9 mouse cellular contexts compared by ENCODE assay signal in genomic region chr6:65079139-65079538, GRCm38 (mm10). TPM values are rescaled to one million over a fixed set of nuclear protein-coding genes. Genes with fewer than 3 reads are reported as not detected.
A peak's percentile ranks its signal among the peaks of the same experiment; 100 is the strongest.
DNase-seq lines count a peak whose midpoint lies in the region; ATAC-seq and TF ChIP-seq lines count a peak whose summit lies in the region.
"Had no signal": no experiment of that assay in that cellular context is flagged by ENCODE, and none has a peak within 500 bp of the region (broad histone marks: within the 10 kb centered on the region; RNA-seq: fewer than 3 reads in every experiment).

No protein-coding gene starts in this region.

- peaks cover 58% of the 10 kb centered on the region for H3K36me3 ChIP-seq in forebrain, embryonic 14.5 days (ENCODE audit: control insufficient read depth, insufficient read depth, low read length)
- peaks cover 6% of the 10 kb centered on the region for H3K36me3 ChIP-seq in forebrain, embryonic 11.5 days (ENCODE audit: control insufficient read depth, insufficient read depth, low read length)
- peaks cover 59% of the 10 kb centered on the region for H3K36me3 ChIP-seq in lung, embryonic 14.5 days (ENCODE audit: insufficient read depth)

- H3K4me1 ChIP-seq in forebrain, embryonic 14.5 days (ENCODE audit: control insufficient read depth, insufficient read depth, low read length), result no peaks in the 10 kb centered on the region
- no peaks in the 10 kb centered on the region for H3K4me1 ChIP-seq in forebrain, embryonic 11.5 days (replicated peaks; ENCODE audit: control insufficient read depth, insufficient read depth, low read length)
- H3K4me1 ChIP-seq in lung, embryonic 14.5 days (ENCODE audit: insufficient read depth), result no peaks in the 10 kb centered on the region

- 95% methylated on average over 1 of the region's 1 CpGs for WGBS in forebrain, embryonic 14.5 days
- WGBS in forebrain, embryonic 11.5 days, result 95% methylated on average over 1 of the region's 1 CpGs
- 73% methylated on average over 1 of the region's 1 CpGs for WGBS in lung, embryonic 14.5 days

- H3K4me2 ChIP-seq in forebrain, embryonic 14.5 days (ENCODE audit: low read length), result no peak overlapping the region
- H3K4me2 ChIP-seq in forebrain, embryonic 11.5 days (ENCODE audit: low read depth, low read length, severe bottlenecking), result no peak overlapping the region
- no peak overlapping the region for H3K4me2 ChIP-seq in lung, embryonic 14.5 days

- no peaks in the 10 kb centered on the region for H3K27me3 ChIP-seq in forebrain, embryonic 14.5 days (replicated peaks; ENCODE audit: control insufficient read depth, insufficient read depth, low read length)
- H3K27me3 ChIP-seq in forebrain, embryonic 11.5 days (ENCODE audit: control insufficient read depth, insufficient read depth, low read length), result no peaks in the 10 kb centered on the region
- H3K27me3 ChIP-seq in lung, embryonic 14.5 days (ENCODE audit: insufficient read depth, low read length), result no peaks in the 10 kb centered on the region

- H3K4me3 ChIP-seq in forebrain, embryonic 14.5 days (ENCODE audit: low read depth, low read length), result no peak overlapping the region
- no peak overlapping the region for H3K4me3 ChIP-seq in forebrain, embryonic 11.5 days (ENCODE audit: low read depth, low read length)
- no peak overlapping the region for H3K4me3 ChIP-seq in lung, embryonic 14.5 days (ENCODE audit: low read depth, low read length)

- no peak for ATAC-seq in forebrain, embryonic 14.5 days
- no peak for ATAC-seq in forebrain, embryonic 11.5 days (replicated peaks; ENCODE audit: low FRiP score)
- ATAC-seq in lung, embryonic 14.5 days (ENCODE audit: insufficient read depth), result no peak
- ATAC-seq: midbrain, embryonic 16.5 days had no signal

- no peak overlapping the region for H3K27ac ChIP-seq in forebrain, embryonic 14.5 days (ENCODE audit: low read depth, low read length)
- no peak overlapping the region for H3K27ac ChIP-seq in forebrain, embryonic 11.5 days (ENCODE audit: low read depth, low read length)
- H3K27ac ChIP-seq in lung, embryonic 14.5 days (ENCODE audit: low read depth), result no peak overlapping the region

- H3K9me3 ChIP-seq in forebrain, embryonic 14.5 days (replicated peaks; ENCODE audit: control insufficient read depth, low read length), result no peaks in the 10 kb centered on the region
- no peaks in the 10 kb centered on the region for H3K9me3 ChIP-seq in forebrain, embryonic 11.5 days (ENCODE audit: control insufficient read depth, low read length)
- no peaks in the 10 kb centered on the region for H3K9me3 ChIP-seq in lung, embryonic 14.5 days (ENCODE audit: low read depth, low read length)

- DNase-seq in forebrain, embryonic 14.5 days (ENCODE audit: low spot score), result peak; percentile 46
- DNase-seq in forebrain, embryonic 11.5 days (ENCODE audit: low spot score), result no peak
- DNase-seq in lung, embryonic 14.5 days, result peak; percentile 43
- no peak for DNase-seq in lung, postnatal 14 days
- peak; percentile 18 for DNase-seq in brain, adult 2 months (ENCODE audit: low read depth, low spot score)
- DNase-seq in retina, embryonic 14.5 days (ENCODE audit: low spot score), result peak; percentile 38
- no peak for DNase-seq in left cerebral cortex, postnatal 25 days (ENCODE audit: low spot score in 2 of 2)
- DNase-seq in cerebellum, postnatal 36 days, result no peak

- TF ChIP-seq CTCF in lung, embryonic 14.5 days (IDR thresholded peaks at IDR 0.05; ENCODE audit: low read depth), result peak; percentile 41

- intact Hi-C loops in left cerebral cortex, postnatal 25 days (cut with DNase I), result no loop called here

- H3K9ac ChIP-seq in forebrain, embryonic 14.5 days (ENCODE audit: low read length), result no peak overlapping the region
- no peak overlapping the region for H3K9ac ChIP-seq in forebrain, embryonic 11.5 days (ENCODE audit: low read length)
- H3K9ac ChIP-seq in lung, embryonic 14.5 days, result no peak overlapping the region

RNA-seq across cellular contexts. Expression of gene Smarcad1, which starts 36.8 kb away (rescaled TPM):
- polyA plus RNA-seq in forebrain, embryonic 14.5 days (2014; fragmentation: Nextera tagmentation; extraction: Ambion mirVana), result 101 and 106 TPM in 2 replicates
- 119 and 133 TPM in 2 replicates for polyA plus RNA-seq in forebrain, embryonic 11.5 days (2014; fragmentation: Nextera tagmentation; extraction: Ambion mirVana)
- polyA plus RNA-seq in lung, embryonic 14.5 days (2014; fragmentation: Nextera tagmentation; extraction: Ambion mirVana), result 87.2 and 92.2 TPM in 2 replicates
- 10 to 100 TPM; 39.8 to 41.7 TPM for total RNA-seq in left cerebral cortex, postnatal 25 days (2021)

Comparison
In these comparisons a context has a peak if more than half of its experiments do, and no peak if none do; other contexts are left out.
1. DNase-seq: peak in forebrain, embryonic 14.5 days (single experiment), lung, embryonic 14.5 days (single experiment), brain, adult 2 months (single experiment) and retina, embryonic 14.5 days (single experiment); none in forebrain, embryonic 11.5 days (single experiment), lung, postnatal 14 days (single experiment), left cerebral cortex, postnatal 25 days (0 of 2) and cerebellum, postnatal 36 days (0 of 2).